Mouse (Mus musculus) lung, adult 2 months (tissue): ENCODE measurements around the gene Fbln5.

Source experiments
- CTCF ChIP-seq: fragments of 200-500 bp; IDR thresholded peaks from 2 replicates; pipeline ENCODE4 v1.5.1; 2011; ENCODE audit warnings: mild to moderate bottlenecking, low read length, control low read depth; ENCODE audit not compliant: insufficient read depth
- POLR2A ChIP-seq: fragments of 200-500 bp; IDR thresholded peaks from 2 replicates; pipeline ENCODE4 v1.6.1; 2011; ENCODE audit warnings: low read depth, mild to moderate bottlenecking, control low read depth, low read length, borderline replicate concordance; ENCODE audit errors: extremely low read depth

- TF ChIP-seq POLR2A (no peak), CTCF (no peak)
Measured at GRCm38 (mm10) chr12:101766228-101766852, 52.5 kb downstream of the Fbln5 start.
